ENCODE assay signal across 8 mouse cellular contexts in genomic region chr6:128597121-128597522, GRCm38 (mm10). TPM values are rescaled to one million over a fixed set of nuclear protein-coding genes. Genes with fewer than 3 reads are reported as not detected.
DNase-seq lines count a peak whose midpoint lies in the region.

No protein-coding gene starts in this region.

- DNase-seq in adrenal gland, adult 2 months, result peak; percentile 70
- DNase-seq in embryo, embryonic 11 days, result peak; percentile 67
- peak; percentile 70 for DNase-seq in gonadal fat pad, adult 2 months (ENCODE audit: low read depth)
- DNase-seq in kidney, adult 11 months, result peak; percentile 55
- peak; percentile 64 to 82 for DNase-seq in left cerebral cortex, postnatal 14 days (ENCODE audit: low spot score in 2 of 2)
- peak; percentile 82 to 93 for DNase-seq in lung, postnatal 4 days
- peak; percentile 15 for DNase-seq in right cerebral cortex, postnatal 14 days
- no peak for DNase-seq in adipocyte (ENCODE audit: low spot score)

- intact Hi-C loops in left cerebral cortex, postnatal 14 days (cut with DNase I), result loop anchor here (10.0 kb wide), 1 partner anchor 562 kb away; no protein-coding TSS in a partner anchor

RNA-seq across cellular contexts. Expression of gene A2ml1, which starts 15.7 kb away (rescaled TPM):
- total RNA-seq in adrenal gland, adult 2 months (2021), result not detected
- polyA plus RNA-seq in adrenal gland, adult 2 months (2012; rRNA removed), result not detected in 2 replicates
- 17.2 and 17.6 TPM in 2 replicates for polyA plus RNA-seq in gonadal fat pad, adult 2 months (2012; rRNA removed)
- 10 to 100 TPM; 15.3 to 19.5 TPM for total RNA-seq in left cerebral cortex, postnatal 14 days (2021)

RNA-seq across cellular contexts. Expression of gene Klrb1a, which starts 26.2 kb away (rescaled TPM):
- total RNA-seq in adrenal gland, adult 2 months (2021), result not detected
- 0.26 and 0.29 TPM in 2 replicates for polyA plus RNA-seq in adrenal gland, adult 2 months (2012; rRNA removed)
- 29.6 and 31.2 TPM in 2 replicates for polyA plus RNA-seq in gonadal fat pad, adult 2 months (2012; rRNA removed)
- total RNA-seq in left cerebral cortex, postnatal 14 days (2021), result not detected

Comparison
In these comparisons a context has a peak if more than half of its experiments do, and no peak if none do; other contexts are left out.
1. RNA of gene A2ml1, which starts 15.7 kb away (total RNA-seq): 15.3 to 19.5 TPM in left cerebral cortex, postnatal 14 days; not detected in adrenal gland, adult 2 months; every median in the first group is over 10 times any median in the second.